Mouse (Mus musculus) ES-E14 (cell line): Measurements from ENCODE around the gene Ahctf1. TPM values are rescaled to one million over a fixed set of nuclear protein-coding genes. Genes with fewer than 3 reads are reported as not detected.

Experiments used
- DNase-seq: peaks from one replicate; pipeline ENCODE4 v3.0.0-alpha.2; 2013; ENCODE audit warnings: low read depth, low spot score
- H3K27ac ChIP-seq: 2 replicates; pipeline ENCODE4 v1.5.1; 2012; ENCODE audit warnings: low read depth, mild to moderate bottlenecking, low read length, moderate library complexity, mixed read lengths; ENCODE audit not compliant: poor library complexity, insufficient read depth, severe bottlenecking
- H3K36me3 ChIP-seq: 2 replicates; pipeline ENCODE4 v1.6.1; 2012; ENCODE audit warnings: mild to moderate bottlenecking, low read length, moderate library complexity, mixed read lengths; ENCODE audit not compliant: control insufficient read depth, poor library complexity, insufficient read depth, severe bottlenecking
- H3K4me1 ChIP-seq, 2 experiments: fragments of 150-350 bp in 1 of 2; sonication (generic) in 1 of 2; 2 replicates each; pipeline ENCODE4 v1.6.1; 2012; ENCODE audit warnings: low read length in 2 of 2, mild to moderate bottlenecking in 1 of 2, mixed read lengths in 1 of 2; ENCODE audit not compliant: control insufficient read depth in 2 of 2, insufficient read depth in 2 of 2, poor library complexity in 1 of 2
- H3K4me3 ChIP-seq, 2 experiments: fragments of 150-350 bp in 1 of 2; sonication (generic) in 1 of 2; 2 replicates each; pipeline ENCODE4 v1.5.1; 2012; ENCODE audit warnings: low read length in 2 of 2, low read depth in 1 of 2, mild to moderate bottlenecking in 1 of 2, mixed read lengths in 1 of 2; ENCODE audit not compliant: insufficient read depth in 1 of 2, poor library complexity in 1 of 2, severe bottlenecking in 1 of 2
- H3K9ac ChIP-seq: 2 replicates; pipeline ENCODE4 v1.6.1; 2012; ENCODE audit warnings: low read depth, mild to moderate bottlenecking, low read length, mixed read lengths; ENCODE audit not compliant: poor library complexity, insufficient read depth, severe bottlenecking
- H3K9me3 ChIP-seq: fragments of 150-350 bp; sonication (generic); 2 replicates; pipeline ENCODE4 v1.6.1; 2012; ENCODE audit warnings: low read depth, mild to moderate bottlenecking, low read length; ENCODE audit not compliant: control insufficient read depth, insufficient read depth
- CHD2 ChIP-seq: IDR thresholded peaks from 2 replicates; pipeline ENCODE4 v1.6.1; 2014; ENCODE audit warnings: mild to moderate bottlenecking, low read depth, low read length, inconsistent platforms
- HCFC1 ChIP-seq: IDR thresholded peaks from 2 replicates; pipeline ENCODE4 v1.6.1; 2012; ENCODE audit warnings: low read length, inconsistent platforms, borderline replicate concordance; ENCODE audit not compliant: insufficient read depth
- MAFK ChIP-seq: IDR thresholded peaks from 2 replicates; pipeline ENCODE4 v1.6.1; 2014; ENCODE audit warnings: mild to moderate bottlenecking, low read depth, low read length, inconsistent platforms; ENCODE audit not compliant: insufficient read depth
- ZC3H11A ChIP-seq: IDR thresholded peaks from 2 replicates; pipeline ENCODE4 v1.6.1; 2012; ENCODE audit warnings: low read depth, mild to moderate bottlenecking, inconsistent platforms, low read length, borderline replicate concordance
- ZNF384 ChIP-seq: IDR thresholded peaks from 2 replicates; pipeline ENCODE4 v1.6.1; 2012; ENCODE audit warnings: low read depth, low read length, inconsistent platforms
- in situ Hi-C, 2 experiments: fragments of 600-800 bp; cut with MboI; formaldehyde crosslinking; loops; one replicate each; pipeline ENCODE4 v1.15.1; 2025; ENCODE audit warnings: low sequenced_read_pairs in 2 of 2, inconsistent platforms in 1 of 2; ENCODE audit not compliant: unreplicated experiment in 2 of 2
- total RNA-seq: library from RNA; depleted of rRNA; stranded (reverse); fragments of 300-350 nt; gene quantifications from 2 replicates; pipeline ENCODE4 v1.2.3, GENCODE M21; 2012; rRNA removed

The Ahctf1 gene
- total RNA-seq, 1 experiment = 90.2 TPM

GRCm38 (mm10) chr1:179704150-179704549 lies 99.3 kb downstream of the Ahctf1 start:
- Histone ChIP-seq H3K4me1 (no peaks in the 10 kb centered on the region), H3K27ac (no peak overlapping the region), H3K9me3 (no peaks in the 10 kb centered on the region), H3K4me3 (no peak overlapping the region), H3K36me3 (no peaks in the 10 kb centered on the region), H3K9ac (no peak overlapping the region)
- DNase-seq = no peak
- no peak for TF ChIP-seq MAFK
- no peak for TF ChIP-seq HCFC1
- TF ChIP-seq ZC3H11A = no peak
- no peak for TF ChIP-seq CHD2
- no peak for TF ChIP-seq ZNF384
- in situ Hi-C loops = no loop called here

Other genes with a start within 250 kb of the Ahctf1 start
- gene Sccpdh, start 135.5 kb downstream of the Ahctf1 start, total RNA-seq = 22.1 and 35.8 TPM in 2 replicates
- gene Kif28, start 58.4 kb downstream of the Ahctf1 start, total RNA-seq = 0.18 and 0.26 TPM in 2 replicates
- 5.0 and 9.2 TPM in 2 replicates for gene Gm10518, start 304 bp downstream of the Ahctf1 start, total RNA-seq
- gene Cdc42bpa, start 156.8 kb upstream of the Ahctf1 start, total RNA-seq = 20.6 and 22.1 TPM in 2 replicates